Mouse (Mus musculus): ENCODE data around the gene Fdxacb1. TPM values are rescaled to one million over a fixed set of nuclear protein-coding genes. Genes with fewer than 3 reads are reported as not detected.

Gene Fdxacb1
- total RNA-seq, 2 experiments from 2014 or later: 4.3 to 4.6 TPM

DNA sequence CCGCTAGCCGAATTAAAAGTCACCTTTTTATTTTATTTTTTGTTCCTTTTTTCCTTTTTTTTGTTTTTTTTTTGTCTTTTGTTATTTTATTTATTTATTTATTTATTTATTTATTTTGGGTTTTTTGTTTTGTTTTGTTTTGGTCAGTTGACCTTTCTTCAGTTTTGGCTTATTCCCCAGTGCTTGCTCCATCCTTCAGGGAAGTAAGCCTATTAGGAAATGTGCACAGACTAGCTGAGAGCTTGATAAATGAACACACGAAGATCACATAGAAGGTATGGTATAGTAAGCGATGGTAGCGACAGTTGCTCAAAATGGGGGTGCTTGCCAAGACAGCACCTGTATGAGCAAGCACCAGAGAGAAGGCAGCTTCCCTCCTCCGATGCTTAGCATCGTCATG is 29.6 kb downstream of the Fdxacb1 start:
- DNase-seq: no peak
- intact Hi-C loops (cut with DNase I): no loop called here

DNA sequence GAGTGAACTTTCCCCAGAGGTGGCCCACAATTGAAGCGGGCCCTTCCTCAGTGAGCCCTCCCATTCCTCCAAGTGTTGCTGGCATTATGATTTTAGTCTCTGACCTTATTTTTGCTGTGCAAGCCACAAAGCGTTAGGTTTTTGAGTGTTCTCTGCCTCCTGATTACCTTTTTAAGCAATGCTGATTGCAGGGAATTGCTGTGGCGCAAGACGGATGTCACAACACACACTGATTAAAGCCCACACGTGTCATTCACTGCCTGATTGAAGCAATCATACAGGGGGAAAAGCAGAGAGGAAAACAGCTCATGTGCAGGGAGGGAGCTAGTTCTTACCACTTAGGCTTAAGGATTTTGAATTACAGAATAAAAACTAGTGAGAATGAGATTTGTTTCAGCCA is 30.3 kb downstream of the Fdxacb1 start:
- DNase-seq: no peak
- intact Hi-C loops (cut with DNase I): no loop called here

DNA sequence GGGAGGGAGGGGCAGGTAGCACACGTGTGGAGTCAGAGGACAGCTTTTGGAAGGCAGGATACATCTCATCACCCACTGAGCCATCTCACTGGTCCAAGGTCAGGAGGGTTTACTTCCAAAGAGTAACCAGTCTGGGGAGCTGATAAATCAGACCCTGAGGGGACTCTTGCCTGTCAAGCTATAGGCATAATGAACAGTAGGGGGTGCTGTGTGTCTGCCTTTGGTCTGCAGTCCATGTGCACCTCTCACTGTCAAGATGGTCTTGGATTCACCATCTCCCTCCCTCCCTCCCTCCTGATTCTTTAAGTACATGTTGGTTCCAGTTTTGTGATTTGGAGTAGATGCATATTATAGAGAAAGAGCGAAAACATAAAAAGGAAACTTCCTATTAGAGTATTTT is 32.9 kb downstream of the Fdxacb1 start:
- no peak for DNase-seq
- intact Hi-C loops (cut with DNase I): loop anchor here (5.0 kb wide), 3 partner anchors 46 to 351 kb away; partner anchors contain the start of genes Ppp2r1b and Sik2

DNA sequence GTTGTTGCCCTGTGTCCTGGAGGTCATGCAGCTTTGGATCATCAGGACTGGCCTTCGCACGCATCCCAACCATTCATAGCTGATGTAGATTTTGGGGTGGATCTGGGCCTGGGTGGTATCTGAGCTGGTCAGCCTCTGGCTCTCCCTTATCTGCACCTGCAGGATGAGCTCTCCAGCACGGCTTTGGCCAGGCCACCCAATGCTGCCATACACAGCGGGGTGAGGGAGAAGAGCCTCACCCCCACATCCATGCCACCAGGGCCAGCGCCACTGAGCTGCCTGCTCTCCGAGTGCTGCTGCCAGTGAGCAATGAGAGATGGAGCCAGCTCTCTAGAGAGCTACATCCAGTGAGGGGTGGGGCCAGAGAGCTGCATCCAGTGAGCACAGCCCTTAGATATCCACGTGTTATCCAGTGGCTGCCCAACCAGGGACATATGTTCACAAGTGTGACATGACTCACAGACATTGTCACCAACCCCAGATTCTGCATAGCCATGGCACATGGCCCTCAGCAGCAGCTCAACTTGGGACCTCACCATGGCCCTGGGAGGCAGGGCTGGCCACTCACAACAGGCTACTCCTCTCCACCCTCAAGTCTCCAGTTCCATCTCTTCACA is 35.1 kb downstream of the Fdxacb1 start:
- intact Hi-C loops (cut with DNase I): loop anchor here (5.0 kb wide), 3 partner anchors 44 to 349 kb away; partner anchors contain the start of genes Ppp2r1b and Sik2
- no peak for DNase-seq

DNA sequence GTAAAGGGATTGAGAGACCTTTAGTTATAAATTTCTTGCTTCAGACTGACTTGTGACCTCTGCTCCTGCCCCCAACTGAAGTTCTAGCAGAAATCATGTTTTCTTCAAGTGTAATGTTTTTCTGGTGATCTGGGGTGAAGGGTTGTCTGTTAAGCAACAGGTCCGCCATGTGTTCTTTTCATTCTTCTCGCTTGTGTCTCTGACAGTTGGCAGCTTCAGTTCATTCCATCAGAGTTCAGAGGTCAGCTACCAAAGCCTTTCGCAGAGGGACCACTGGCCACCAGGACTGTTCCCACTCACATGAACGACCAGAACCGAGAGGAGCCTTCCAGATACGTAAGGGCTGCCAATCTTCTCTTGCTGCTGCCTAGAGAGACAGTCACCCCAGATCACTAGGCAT is 40.4 kb downstream of the Fdxacb1 start:
- no peak for DNase-seq
- intact Hi-C loops (cut with DNase I): no loop called here

DNA sequence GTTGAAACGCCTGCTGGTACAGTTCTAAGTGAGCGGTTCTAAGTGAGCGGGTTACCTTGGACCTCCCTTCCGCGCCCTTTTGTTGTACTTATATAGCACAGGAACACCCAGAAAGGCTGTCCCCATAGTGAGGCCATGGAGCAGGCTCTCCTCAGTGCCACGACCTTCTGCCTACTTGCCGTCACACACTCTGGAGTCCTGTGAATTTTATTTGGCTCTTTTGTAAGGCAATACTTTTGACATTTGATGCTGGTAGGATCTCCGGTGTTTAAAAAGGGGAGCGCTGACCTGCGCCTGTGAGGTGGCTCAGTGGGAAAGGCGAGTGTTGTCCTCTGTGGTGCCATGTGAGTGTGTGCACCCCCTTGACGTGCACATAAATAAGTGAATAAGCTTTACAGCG is 41.1 kb downstream of the Fdxacb1 start:
- intact Hi-C loops (cut with DNase I): no loop called here
- DNase-seq: no peak

DNA sequence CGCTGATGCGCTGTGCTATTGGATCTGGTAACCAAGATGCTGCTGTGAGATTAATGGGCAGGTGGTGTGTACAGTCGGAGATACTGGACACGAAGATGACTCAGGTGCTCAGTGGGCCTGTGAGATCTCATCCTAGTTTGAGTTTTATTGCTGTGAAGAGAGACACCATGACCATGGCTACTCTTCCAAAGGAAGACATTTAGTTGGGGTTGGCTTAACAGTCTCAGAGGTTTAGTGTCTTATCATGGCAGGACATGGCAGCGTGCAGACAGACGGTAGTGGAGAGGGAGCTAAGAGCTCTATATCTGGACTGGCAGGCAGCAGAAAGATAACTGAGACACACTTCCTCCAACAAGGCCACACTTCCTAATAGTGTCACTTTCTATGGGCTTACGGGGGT is 43.2 kb downstream of the Fdxacb1 start:
- intact Hi-C loops (cut with DNase I): no loop called here
- DNase-seq: no peak

DNA sequence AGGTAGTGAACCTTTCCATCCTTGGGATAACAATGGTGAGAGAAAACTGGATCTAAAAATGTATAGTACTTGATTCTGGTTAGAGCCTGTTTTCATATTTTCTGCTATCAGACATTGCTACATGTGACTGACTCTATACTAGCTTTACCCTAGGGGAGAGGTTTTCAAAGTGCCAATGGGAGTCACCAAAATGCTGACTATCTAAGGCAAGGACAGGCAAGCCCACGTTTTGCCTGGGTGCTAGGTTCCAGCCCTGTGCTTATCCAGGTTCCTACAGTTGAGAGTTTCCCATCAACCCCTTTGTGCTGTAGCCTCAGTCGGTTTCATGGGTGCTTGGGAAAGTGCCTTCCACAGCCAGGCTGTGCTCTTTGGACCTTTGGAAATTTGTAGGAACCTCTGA is 43.7 kb downstream of the Fdxacb1 start:
- intact Hi-C loops (cut with DNase I): no loop called here

DNA sequence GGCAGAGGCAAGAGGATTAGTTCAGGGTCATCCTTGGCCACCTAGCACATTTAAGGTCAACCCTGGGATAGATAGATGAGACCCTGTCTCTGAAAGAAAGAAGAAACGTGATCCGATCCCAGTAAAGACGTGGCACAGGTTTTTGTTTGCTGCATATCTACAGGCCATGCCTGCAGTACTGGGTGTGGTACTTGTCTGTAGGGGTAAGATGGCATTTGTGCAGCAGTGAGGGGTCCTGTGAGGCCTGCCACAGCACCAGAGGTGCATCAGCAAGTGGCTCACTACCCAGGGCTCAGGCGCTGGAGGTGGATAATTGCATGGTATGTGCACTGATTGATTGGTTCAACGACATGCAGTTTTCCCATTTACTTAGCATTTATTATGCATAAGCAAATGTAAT is 45.8 kb downstream of the Fdxacb1 start:
- intact Hi-C loops (cut with DNase I): no loop called here
- DNase-seq: no peak

More for the DNA sequence above, 43.7 kb downstream of the Fdxacb1 start:
- DNase-seq: no peak

DNA sequence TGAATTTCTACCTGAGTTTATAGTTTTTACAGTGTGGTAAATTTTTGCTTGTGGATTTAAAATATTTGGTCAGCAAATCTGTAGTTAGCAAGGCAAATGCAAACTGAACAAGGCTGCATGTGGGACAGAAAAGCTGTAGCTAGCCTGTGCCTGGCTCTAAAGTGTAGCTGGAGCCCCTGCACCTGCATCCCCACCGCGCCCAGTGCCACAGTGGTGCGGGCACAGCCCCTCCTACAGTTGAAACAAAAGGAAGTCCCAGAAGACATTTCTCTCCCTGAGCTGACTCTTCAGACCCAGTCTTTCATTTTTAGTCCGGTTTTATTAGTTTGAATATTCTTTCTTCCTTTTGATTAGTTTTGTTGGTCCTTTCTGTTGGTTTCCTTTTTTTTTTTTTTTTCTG is 47.6 kb downstream of the Fdxacb1 start:
- no peak for DNase-seq
- intact Hi-C loops (cut with DNase I): no loop called here

DNA sequence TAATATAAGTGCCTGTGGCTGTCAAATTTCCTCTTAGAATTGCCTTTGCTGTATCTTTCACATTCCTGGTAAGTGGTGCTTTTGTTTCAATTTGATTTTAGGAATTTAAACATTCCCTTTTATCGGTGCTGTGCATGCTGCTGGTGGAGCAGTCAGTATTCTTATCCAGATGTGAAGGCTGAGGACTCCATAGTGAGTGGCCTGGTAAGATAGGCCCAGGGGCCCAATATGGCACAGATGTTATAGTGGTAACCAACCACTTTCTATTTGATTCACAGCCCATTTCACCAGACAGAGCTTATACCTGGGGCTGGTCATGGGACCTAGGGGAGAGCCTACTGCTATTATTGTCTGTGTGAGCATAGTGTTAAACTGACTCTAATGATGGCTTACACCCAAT is 48.5 kb downstream of the Fdxacb1 start:
- intact Hi-C loops (cut with DNase I): no loop called here
- DNase-seq: no peak

DNA sequence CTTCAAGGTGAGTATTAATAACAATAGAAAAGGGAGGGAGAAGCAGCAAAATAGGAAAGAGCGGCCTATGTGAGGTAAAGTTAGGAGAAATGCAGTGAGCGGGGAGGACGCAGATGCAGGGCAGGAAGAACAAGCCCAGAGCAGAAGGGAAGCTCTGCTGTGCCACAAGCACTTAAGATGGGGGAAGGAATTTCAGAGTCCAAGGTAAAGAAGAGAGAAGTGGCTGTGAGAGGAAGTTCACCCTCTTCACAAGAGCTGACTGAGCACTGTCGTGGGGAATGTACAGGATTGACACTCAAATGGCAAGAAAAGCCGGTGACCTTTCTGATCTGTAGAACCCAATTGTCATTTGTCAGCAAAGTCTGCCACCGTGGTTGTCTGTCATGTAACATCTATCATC is 50.0 kb downstream of the Fdxacb1 start:
- no peak for DNase-seq

DNA sequence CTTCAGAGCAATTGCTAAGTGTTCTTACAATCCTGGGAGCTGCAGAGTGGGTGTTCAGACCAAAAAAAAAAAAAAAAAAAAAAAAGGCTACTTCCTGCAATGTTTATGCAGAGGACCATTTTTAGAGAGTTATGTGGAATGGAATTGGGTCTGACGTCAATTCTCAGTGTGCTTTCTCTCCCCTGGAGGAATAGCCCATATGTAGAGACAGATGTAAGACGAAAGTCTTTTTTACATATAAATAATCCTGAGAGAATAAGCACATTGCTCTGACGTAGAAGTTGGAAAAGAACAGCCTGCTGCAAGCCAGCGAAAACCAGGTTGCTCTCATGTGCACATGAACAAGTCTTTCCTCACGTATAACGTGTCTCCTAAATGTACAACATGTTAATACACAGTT is 51.7 kb downstream of the Fdxacb1 start:
- DNase-seq: no peak
- intact Hi-C loops (cut with DNase I): no loop called here

More for the DNA sequence above, 50.0 kb downstream of the Fdxacb1 start:
- intact Hi-C loops (cut with DNase I): no loop called here

DNA sequence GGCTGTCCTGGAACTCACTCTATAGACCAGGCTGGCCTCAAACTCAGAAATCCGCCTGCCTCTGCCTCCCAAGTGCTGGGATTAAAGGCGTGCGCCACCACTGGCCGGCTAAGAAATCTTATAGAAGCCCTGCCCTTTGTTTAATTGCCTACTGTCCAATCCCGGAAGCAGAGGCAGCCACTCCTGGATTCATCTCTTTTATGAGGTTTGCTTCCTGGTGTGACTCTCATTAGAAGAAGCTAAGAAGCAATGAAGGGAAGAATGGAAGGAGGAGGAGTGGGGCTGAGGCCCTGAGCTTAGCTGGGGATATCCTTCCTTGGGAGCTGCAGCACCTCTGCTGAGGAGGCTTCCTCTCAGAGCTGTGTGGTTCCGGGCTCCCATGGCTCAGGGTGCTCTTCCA is 53.6 kb downstream of the Fdxacb1 start:
- no peak for DNase-seq
- intact Hi-C loops (cut with DNase I): no loop called here

DNA sequence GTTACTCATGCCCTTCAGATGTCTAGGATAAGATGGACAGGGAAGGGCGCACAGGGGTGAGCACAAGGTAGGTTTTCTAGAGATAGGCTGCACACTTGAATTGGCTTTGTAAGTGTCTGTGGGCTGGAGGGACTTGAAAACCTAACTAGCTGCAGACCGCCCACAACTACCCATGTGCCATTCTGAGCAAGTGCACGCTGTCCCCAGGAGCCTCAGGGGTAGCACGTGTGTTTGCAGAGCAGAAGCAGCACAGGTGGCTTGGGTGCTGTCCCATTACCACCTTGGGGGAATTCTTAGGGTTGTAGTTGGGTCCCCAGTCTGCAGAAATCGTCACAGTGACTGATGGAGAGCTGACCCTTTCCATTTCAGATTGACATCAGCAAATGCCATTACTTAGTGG is 54.2 kb downstream of the Fdxacb1 start:
- no peak for DNase-seq

More for the DNA sequence above, 54.2 kb downstream of the Fdxacb1 start:
- intact Hi-C loops (cut with DNase I): no loop called here

Other genes starting within 250 kb of the Fdxacb1 start
- gene Pts, start 239.5 kb upstream of the Fdxacb1 start, total RNA-seq (2021): 10 to 100 TPM in 1 of 2 experiments, 1 to 10 TPM in 1; 9.5 to 10.0 TPM
- 1 to 10 TPM in 1 of 2 experiments, under 1 TPM in 1; 0.87 to 1.4 TPM for gene Il18, start 213.4 kb upstream of the Fdxacb1 start, total RNA-seq (2021)
- gene Bco2, start 213.1 kb upstream of the Fdxacb1 start, total RNA-seq (2021): under 1 TPM in 1 of 2 experiments, not detected in 1; 0.36 TPM
- not detected for gene Tex12, start 206.9 kb upstream of the Fdxacb1 start, total RNA-seq (2021)
- gene Sdhd, start 164.4 kb upstream of the Fdxacb1 start, total RNA-seq (2021): 100 to 1,000 TPM; 313 to 336 TPM
- gene Timm8b, start 164.3 kb upstream of the Fdxacb1 start, total RNA-seq (2021): 100 to 1,000 TPM; 184 to 202 TPM
- gene Pih1d2, start 150.9 kb upstream of the Fdxacb1 start, total RNA-seq (2021): under 1 TPM in 1 of 2 experiments, not detected in 1; 0.96 TPM
- gene Nkapd1, start 150.8 kb upstream of the Fdxacb1 start, total RNA-seq (2021): 10 to 100 TPM in 1 of 2 experiments, 1 to 10 TPM in 1; 8.1 to 11.4 TPM
- 100 to 1,000 TPM; 207 to 232 TPM for gene Dlat, start 108.5 kb upstream of the Fdxacb1 start, total RNA-seq (2021)
- 1 to 10 TPM; 1.4 to 3.5 TPM for gene Dixdc1, start 28.7 kb upstream of the Fdxacb1 start, total RNA-seq (2021)
- 1 to 10 TPM; 1.8 to 4.2 TPM for gene 2310030G06Rik, start 21.7 kb upstream of the Fdxacb1 start, total RNA-seq (2021)
- gene Cryab, start 16.9 kb upstream of the Fdxacb1 start, total RNA-seq (2021): 1,000 to 10,000 TPM; 1,018 to 1,083 TPM
- 100 to 1,000 TPM; 118 to 134 TPM for gene Hspb2, start 15.9 kb upstream of the Fdxacb1 start, total RNA-seq (2021)
- 10 to 100 TPM in 1 of 2 experiments, 1 to 10 TPM in 1; 7.1 to 10.2 TPM for gene Alg9, start 6.8 kb downstream of the Fdxacb1 start, total RNA-seq (2021)
- gene 1110032A03Rik, start 7.3 kb downstream of the Fdxacb1 start, total RNA-seq (2021): 10 to 100 TPM in 1 of 2 experiments, 1 to 10 TPM in 1; 9.8 to 11.2 TPM
- gene Ppp2r1b, start 77.1 kb downstream of the Fdxacb1 start, total RNA-seq (2021): 1 to 10 TPM; 4.9 to 5.9 TPM
- 10 to 100 TPM; 21.8 to 21.9 TPM for gene Sik2, start 240.8 kb downstream of the Fdxacb1 start, total RNA-seq (2021)

Measured in gastrocnemius, postnatal 36 days (tissue).